Mouse (Mus musculus) cortical plate, adult 2 months (tissue): ENCODE measurements at regions not wholly inside any gene's neighbourhood (a gene's known extent, or its start where the extent isn't known, plus 50 kb on each side); places are given as distances from the start of the nearest gene placed in this dataset.

Experiments used
- H3K27ac ChIP-seq: fragments of 200-500 bp; 2 replicates; pipeline ENCODE4 v1.5.1; 2012; ENCODE audit warnings: low read length, control low read depth, inconsistent platforms; ENCODE audit not compliant: insufficient read depth
- H3K4me1 ChIP-seq: fragments of 200-500 bp; 2 replicates; pipeline ENCODE4 v1.6.1; 2011; ENCODE audit warnings: low read length; ENCODE audit not compliant: control insufficient read depth, insufficient read depth
- H3K4me3 ChIP-seq: fragments of 200-500 bp; 2 replicates; pipeline ENCODE4 v1.5.1; 2011; ENCODE audit warnings: mild to moderate bottlenecking, low read length, control low read depth; ENCODE audit not compliant: insufficient read depth
- CTCF ChIP-seq: fragments of 200-500 bp; IDR thresholded peaks from 2 replicates; pipeline ENCODE4 v1.5.1; 2011; ENCODE audit warnings: mild to moderate bottlenecking, control low read depth, low read length; ENCODE audit not compliant: insufficient read depth; ENCODE audit errors: extremely low read depth
- POLR2A ChIP-seq: fragments of 200-500 bp; IDR thresholded peaks from 2 replicates; pipeline ENCODE4 v1.6.1; 2011; ENCODE audit warnings: mild to moderate bottlenecking, low read length, control low read depth; ENCODE audit not compliant: insufficient read depth; ENCODE audit errors: extremely low read depth

- no peak overlapping the region for H3K4me3 ChIP-seq
- no peak overlapping the region for H3K27ac ChIP-seq
- no peaks in the 10 kb centered on the region for H3K4me1 ChIP-seq
- no peak for TF ChIP-seq CTCF
- no peak for TF ChIP-seq POLR2A
Measured at GRCm38 (mm10) chr13:103649383-103649782, 125.0 kb downstream of the Srek1 start.

- no peak overlapping the region for H3K27ac ChIP-seq
- TF ChIP-seq CTCF (no peak), POLR2A (no peak)
- H3K4me3 ChIP-seq = no peak overlapping the region
- H3K4me1 ChIP-seq = no peaks in the 10 kb centered on the region
Measured at GRCm38 (mm10) chr13:103648016-103648415, 126.4 kb downstream of the Srek1 start.

- Histone ChIP-seq H3K4me1 (no peaks in the 10 kb centered on the region), H3K27ac (no peak overlapping the region), H3K4me3 (no peak overlapping the region)
- TF ChIP-seq POLR2A (no peak), CTCF (peak; percentile 60)
Measured at GRCm38 (mm10) chr13:103646035-103646434, 128.4 kb downstream of the Srek1 start.

GRCm38 (mm10) chr13:103643993-103644722 is 130.2 kb downstream of the Srek1 start:
- Histone ChIP-seq H3K4me1 (no peaks in the 10 kb centered on the region), H3K27ac (no peak overlapping the region), H3K4me3 (no peak overlapping the region)
- TF ChIP-seq CTCF = peak; percentile 66
- TF ChIP-seq POLR2A = no peak

- no peaks in the 10 kb centered on the region for H3K4me1 ChIP-seq
- no peak for TF ChIP-seq POLR2A
- TF ChIP-seq CTCF = no peak
- H3K27ac ChIP-seq = no peak overlapping the region
- no peak overlapping the region for H3K4me3 ChIP-seq
Measured at GRCm38 (mm10) chr13:103643486-103643885, 130.9 kb downstream of the Srek1 start.

GRCm38 (mm10) chr13:103642542-103643375 is 131.6 kb downstream of the Srek1 start:
- TF ChIP-seq POLR2A = no peak
- TF ChIP-seq CTCF = no peak
- Histone ChIP-seq H3K4me3 (no peak overlapping the region), H3K4me1 (no peaks in the 10 kb centered on the region), H3K27ac (no peak overlapping the region)

- TF ChIP-seq CTCF (no peak), POLR2A (no peak)
- Histone ChIP-seq H3K4me3 (no peak overlapping the region), H3K4me1 (no peaks in the 10 kb centered on the region), H3K27ac (no peak overlapping the region)
Measured at GRCm38 (mm10) chr13:103638038-103638437, 136.4 kb downstream of the Srek1 start.

- TF ChIP-seq CTCF = no peak
- TF ChIP-seq POLR2A = no peak
Measured at GRCm38 (mm10) chr13:103637414-103637813, 137.0 kb downstream of the Srek1 start.

GRCm38 (mm10) chr13:103636595-103636994 is 137.8 kb downstream of the Srek1 start:
- no peak overlapping the region for H3K4me3 ChIP-seq
- H3K4me1 ChIP-seq = no peaks in the 10 kb centered on the region
- TF ChIP-seq CTCF = no peak
- TF ChIP-seq POLR2A = no peak
- no peak overlapping the region for H3K27ac ChIP-seq

More at GRCm38 (mm10) chr13:103637414-103637813, 137.0 kb downstream of the Srek1 start:
- Histone ChIP-seq H3K4me1 (no peaks in the 10 kb centered on the region), H3K27ac (no peak overlapping the region), H3K4me3 (no peak overlapping the region)
